In the genomic region with DNA sequence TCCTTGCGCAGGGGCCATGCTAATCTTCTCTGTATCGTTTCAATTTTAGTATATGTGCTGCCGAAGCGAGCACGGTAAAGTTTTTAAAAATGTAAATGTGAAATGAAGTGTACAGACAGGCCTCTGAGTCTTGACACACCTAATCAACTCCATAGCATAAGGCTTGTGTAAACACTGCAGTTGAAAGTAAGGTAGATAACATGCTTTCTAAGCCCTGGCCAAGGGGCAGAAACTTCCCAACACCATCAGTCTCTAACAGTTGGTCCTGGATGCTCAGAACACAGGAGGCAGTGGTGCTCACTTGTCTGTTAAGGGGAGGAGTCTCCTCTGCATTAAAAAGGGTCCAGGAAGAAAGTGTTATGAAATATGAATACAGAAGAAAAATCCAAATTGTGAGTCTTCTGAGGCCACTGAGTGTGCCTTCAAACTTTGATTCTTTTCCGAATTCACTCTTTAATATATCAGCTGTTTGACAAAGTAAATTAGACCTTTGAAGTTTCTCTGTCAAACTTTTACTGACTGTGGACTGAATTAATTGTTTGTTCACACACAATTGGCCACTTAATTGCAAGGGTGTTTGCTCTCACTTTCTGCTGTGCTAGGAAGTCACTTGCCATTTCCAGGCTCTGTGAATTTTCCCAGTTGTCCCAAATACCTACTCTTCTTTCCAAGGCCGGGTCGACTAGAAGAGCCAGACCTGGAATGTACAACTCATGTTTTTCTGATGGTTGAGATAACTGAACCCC, we compare ENCODE assay signal across 15 mouse cellular contexts.
"Had no signal": no experiment of that assay in that cellular context is flagged by ENCODE, and none has a peak within 500 bp of the region (broad histone marks: within the 10 kb centered on the region; RNA-seq: fewer than 3 reads in every experiment).

No protein-coding gene starts in this region.

- DNase-seq: kidney, postnatal 4 days; liver; lung, embryonic 14.5 days; lung, postnatal 36 days; retina, postnatal 1 day; right cerebral cortex, postnatal 4 days; spleen, adult 18-20 months; thymus, adult 18-20 months; thymus, postnatal 14 days had no signal

- H3K27ac ChIP-seq: layer of hippocampus, adult 2 months; limb, embryonic 12.5 days; liver, embryonic 15.5 days; midbrain, embryonic 15.5 days; neural tube, embryonic 12.5 days had no signal

- H3K36me3 ChIP-seq: liver, embryonic 15.5 days; midbrain, embryonic 15.5 days; neural tube, embryonic 12.5 days had no signal

- H3K4me1 ChIP-seq: limb, embryonic 12.5 days; midbrain, embryonic 15.5 days; neural tube, embryonic 12.5 days had no signal

- H3K4me3 ChIP-seq: layer of hippocampus, adult 2 months; limb, embryonic 12.5 days; liver, embryonic 15.5 days; midbrain, embryonic 15.5 days; neural tube, embryonic 12.5 days had no signal

- H3K4me2 ChIP-seq: limb, embryonic 12.5 days; liver, embryonic 15.5 days; lung, embryonic 14.5 days; midbrain, embryonic 11.5 days; midbrain, embryonic 15.5 days; neural tube, embryonic 12.5 days had no signal

- H3K27me3 ChIP-seq: limb, embryonic 12.5 days; liver, embryonic 15.5 days; midbrain, embryonic 15.5 days; neural tube, embryonic 12.5 days had no signal

- H3K9me3 ChIP-seq: liver, embryonic 15.5 days; midbrain, embryonic 15.5 days had no signal

- H3K9ac ChIP-seq: limb, embryonic 12.5 days; liver, embryonic 15.5 days; lung, embryonic 14.5 days; midbrain, embryonic 15.5 days; neural tube, embryonic 12.5 days had no signal

- ATAC-seq: midbrain, embryonic 15.5 days had no signal
